ENCODE assay signal across 11 mouse cellular contexts in genomic region chr17:85291154-85291553, GRCm38 (mm10).
"Had no signal": no experiment of that assay in that cellular context is flagged by ENCODE, and none has a peak within 500 bp of the region (broad histone marks: within the 10 kb centered on the region; RNA-seq: fewer than 3 reads in every experiment).

No protein-coding gene starts in this region.

- H3K27me3 ChIP-seq: limb, embryonic 15.5 days; liver, embryonic 13.5 days; midbrain, embryonic 12.5 days; neural tube, embryonic 15.5 days had no signal

- H3K4me3 ChIP-seq: left cerebral cortex, adult 2 months; limb, embryonic 15.5 days; liver, embryonic 13.5 days; midbrain, embryonic 12.5 days; myocyte; neural tube, embryonic 15.5 days had no signal

- H3K4me2 ChIP-seq: limb, embryonic 15.5 days; liver, embryonic 13.5 days; midbrain, embryonic 12.5 days; neural tube, embryonic 15.5 days had no signal

- H3K36me3 ChIP-seq: limb, embryonic 15.5 days; liver, embryonic 13.5 days; midbrain, embryonic 12.5 days; neural tube, embryonic 15.5 days had no signal

- H3K4me1 ChIP-seq: limb, embryonic 15.5 days; liver, embryonic 13.5 days; midbrain, embryonic 12.5 days; neural tube, embryonic 15.5 days had no signal

- H3K9me3 ChIP-seq: limb, embryonic 15.5 days; liver, embryonic 13.5 days; midbrain, embryonic 12.5 days; neural tube, embryonic 15.5 days had no signal

- H3K9ac ChIP-seq: limb, embryonic 15.5 days; liver, embryonic 13.5 days; midbrain, embryonic 12.5 days; neural tube, embryonic 15.5 days had no signal

- H3K27ac ChIP-seq: left cerebral cortex, adult 2 months; limb, embryonic 15.5 days; liver, embryonic 13.5 days; midbrain, embryonic 12.5 days; neural tube, embryonic 15.5 days had no signal

- DNase-seq: kidney, adult 8-10 months; kidney, postnatal 4 days; liver, embryonic 13.5 days; lung, adult 18-20 months; thymus, adult 18-20 months; thymus, postnatal 14 days had no signal
